Mouse (Mus musculus): ENCODE results near the gene Bicdl1.

- TF ChIP-seq CTCF (IDR thresholded peaks at IDR 0.05; ENCODE audit: extremely low read depth, insufficient read depth, insufficient read length, insufficient replicate concordance) (no peak), POLR2A (IDR thresholded peaks at IDR 0.05; ENCODE audit: low read depth, low read length) (no peak)
Measured at GRCm38 (mm10) chr5:115648876-115649275, 82.5 kb downstream of the Bicdl1 start.

Measured in spleen, adult 2 months (tissue).